Mouse (Mus musculus) lung, postnatal 0 days (tissue): ENCODE results near the gene Gm37240.

Experiments
- CTCF ChIP-seq: IDR thresholded peaks from 2 replicates; pipeline ENCODE4 v1.5.1; 2016; ENCODE audit warnings: antibody characterized with exemption, mild to moderate bottlenecking
- EP300 ChIP-seq: IDR thresholded peaks from 2 replicates; pipeline ENCODE4 v1.6.1; 2016; ENCODE audit warnings: antibody characterized with exemption, mild to moderate bottlenecking, control low read depth

- TF ChIP-seq CTCF (no peak), EP300 (peak; percentile 64)
Measured at GRCm38 (mm10) chr3:84484333-84484732, 1403.0 kb downstream of the Gm37240 start.
